Mouse (Mus musculus) gastrocnemius, postnatal 25 days (tissue): Measurements from ENCODE around the gene Klf5. TPM values are rescaled to one million over a fixed set of nuclear protein-coding genes. Genes with fewer than 3 reads are reported as not detected.

ENCODE experiments used
- DNase-seq: peaks from one replicate; pipeline ENCODE4 v3.0.0; 2022
- long read RNA-seq, 2 experiments: library from polyadenylated mRNA; stranded (forward); transcript quantifications; one replicate each; pipeline ENCODE4 v2.0.0; 2021
- total RNA-seq, 2 experiments: library from RNA; stranded (reverse); gene quantifications; 1 replicate in 1 of 2; 2 replicates in 1 of 2; pipeline ENCODE4 v1.2.3; 2021

The Klf5 gene
- 1 to 10 TPM; 4.5 to 5.7 TPM for total RNA-seq
- long read RNA-seq, experiment 1, partial matches to known transcripts: 0 of 6 reads
- long read RNA-seq, experiment 1, other reads (novel, unspliced or antisense): 2 of 6 reads
- long read RNA-seq, experiment 2, transcript Klf5-201 (4 exons, 3,352 nt): major isoform, 15 of 18 reads
- long read RNA-seq, experiment 2, partial matches to known transcripts: 3 of 18 reads
- long read RNA-seq, experiment 2, other reads (novel, unspliced or antisense): 0 of 18 reads

DNA sequence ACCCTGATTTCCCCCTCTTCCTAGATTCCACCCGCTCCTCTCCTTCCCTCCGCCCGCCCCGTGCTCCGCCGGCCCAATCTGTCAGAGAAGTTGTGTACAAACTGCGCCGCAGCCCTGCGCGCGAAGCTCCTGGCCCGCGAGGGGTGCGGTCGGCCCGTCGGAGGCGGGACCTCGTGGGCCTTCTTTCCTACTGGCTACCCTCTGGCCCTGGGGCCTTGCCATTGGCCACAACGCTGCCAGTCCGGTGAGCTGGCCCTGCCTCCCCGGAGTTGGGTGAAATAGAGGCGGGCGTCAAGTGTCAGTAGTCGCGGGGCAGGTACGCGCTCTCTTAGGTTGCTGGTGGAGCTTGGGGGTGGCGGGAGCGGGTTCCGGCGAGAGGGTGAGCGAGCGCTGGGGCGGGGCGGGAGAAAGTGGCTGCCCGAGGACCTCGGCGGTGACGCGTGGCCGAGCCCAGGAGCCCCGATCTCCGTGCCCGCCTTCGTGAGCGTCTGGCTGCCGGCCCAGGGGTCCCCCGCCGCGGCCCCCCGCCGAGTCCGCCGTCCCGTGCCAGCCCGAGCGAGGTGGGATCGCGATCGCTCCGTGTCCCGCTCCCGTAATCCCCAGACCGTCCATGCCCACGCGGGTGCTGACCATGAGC, at the start of gene Klf5:
Gene Klf5, plus strand, starts transcription at position 307 of the 637 bp plus-strand sequence.
- peak; percentile 95 for DNase-seq

DNA sequence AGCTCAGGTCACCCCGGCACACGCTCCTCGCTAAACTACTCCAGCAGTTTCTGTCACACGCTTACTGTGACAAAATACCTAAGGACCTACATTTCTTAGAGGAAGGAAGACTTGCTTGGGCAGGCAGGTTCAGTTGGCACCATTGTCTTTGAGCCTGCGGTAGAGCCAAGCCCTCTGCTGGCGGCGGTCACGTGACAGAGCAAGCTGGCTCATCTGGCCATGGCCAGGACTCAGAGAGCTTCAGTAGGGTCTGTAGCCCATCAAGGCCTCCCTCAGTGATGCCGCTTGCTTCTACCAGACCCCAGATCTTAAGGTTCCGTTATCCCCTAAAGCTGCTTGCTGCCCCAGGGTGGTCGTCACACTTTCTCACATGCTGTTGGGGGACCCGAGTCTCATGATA, 36.5 kb upstream of the Klf5 start:
- DNase-seq: no peak

DNA sequence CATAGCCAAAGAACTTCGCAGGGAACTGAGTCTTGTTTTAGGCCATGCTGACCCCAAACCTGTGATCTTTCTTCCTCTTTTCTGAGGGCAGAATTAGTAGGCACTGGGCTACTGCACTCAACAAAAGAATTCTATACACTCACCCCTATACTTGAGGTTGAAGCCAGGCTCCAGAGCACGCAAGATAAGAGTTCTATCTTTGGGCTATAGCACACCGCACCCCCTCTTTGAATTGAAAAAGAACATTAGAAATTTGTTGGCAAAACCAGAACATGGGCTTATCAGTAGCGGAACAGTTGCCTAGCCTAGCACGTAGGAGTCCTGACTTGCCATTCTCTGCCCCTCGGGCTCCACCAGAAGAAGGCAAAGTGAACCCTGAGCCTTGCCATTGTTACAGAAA, 34.7 kb upstream of the Klf5 start:
- DNase-seq: no peak

DNA sequence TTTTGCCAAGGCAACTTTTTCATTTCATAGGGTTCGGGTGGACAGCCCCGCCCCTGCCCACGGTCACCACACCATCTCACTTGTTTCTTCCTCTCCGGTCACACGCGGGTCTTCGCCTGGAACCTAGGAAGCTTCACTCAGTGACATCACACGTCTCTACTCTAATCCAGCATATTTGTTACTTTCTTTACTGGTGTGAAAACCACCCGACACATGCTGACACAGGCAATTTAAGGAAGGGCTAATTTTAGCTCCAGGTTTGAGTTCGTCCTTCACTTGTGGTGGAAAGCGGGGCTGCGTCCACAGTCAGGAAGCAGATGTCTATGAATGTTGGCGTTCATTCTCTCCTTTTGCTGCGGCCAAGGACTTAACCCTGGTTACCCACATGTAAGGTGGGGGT, 32.7 kb upstream of the Klf5 start:
- DNase-seq: no peak

DNA sequence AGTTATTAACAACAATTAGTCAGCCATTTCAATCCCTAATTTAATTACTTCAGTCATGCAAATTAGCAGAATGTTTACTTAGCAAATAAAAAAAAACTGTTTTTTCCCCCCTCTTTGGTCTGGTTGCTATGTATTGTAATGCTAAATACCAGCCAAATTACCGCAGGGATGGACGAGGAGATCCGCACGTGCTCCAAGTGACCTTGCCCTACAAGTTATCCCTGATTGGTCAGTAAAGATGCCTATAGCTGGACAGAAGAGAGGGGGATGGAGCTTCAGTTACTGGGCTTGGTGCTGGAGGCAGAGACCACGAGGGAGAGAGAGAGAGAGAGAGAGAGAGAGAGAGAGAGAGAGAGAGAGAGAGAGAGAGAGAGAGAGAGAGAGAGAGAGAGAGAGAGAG, 31.7 kb upstream of the Klf5 start:
- DNase-seq: no peak

DNA sequence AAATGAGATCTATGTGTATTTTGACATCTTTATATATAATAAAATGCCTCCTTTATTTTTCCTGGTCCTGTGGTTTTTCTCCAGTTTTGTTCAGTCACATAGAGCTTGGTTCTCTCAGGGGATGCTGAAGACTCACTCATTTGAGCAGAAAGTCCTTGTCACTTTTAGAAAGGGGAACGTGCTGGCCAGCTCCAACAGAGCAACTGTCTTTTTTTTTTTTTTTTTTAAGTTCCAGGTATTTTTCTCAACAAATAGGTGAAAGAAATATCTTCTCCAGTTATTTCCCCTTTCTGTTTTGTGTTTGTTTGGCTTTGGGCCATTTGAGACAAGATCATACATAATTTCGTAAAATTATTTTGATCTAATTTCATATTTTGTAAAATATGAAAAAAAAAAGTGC, 24.4 kb upstream of the Klf5 start:
- DNase-seq: no peak

DNA sequence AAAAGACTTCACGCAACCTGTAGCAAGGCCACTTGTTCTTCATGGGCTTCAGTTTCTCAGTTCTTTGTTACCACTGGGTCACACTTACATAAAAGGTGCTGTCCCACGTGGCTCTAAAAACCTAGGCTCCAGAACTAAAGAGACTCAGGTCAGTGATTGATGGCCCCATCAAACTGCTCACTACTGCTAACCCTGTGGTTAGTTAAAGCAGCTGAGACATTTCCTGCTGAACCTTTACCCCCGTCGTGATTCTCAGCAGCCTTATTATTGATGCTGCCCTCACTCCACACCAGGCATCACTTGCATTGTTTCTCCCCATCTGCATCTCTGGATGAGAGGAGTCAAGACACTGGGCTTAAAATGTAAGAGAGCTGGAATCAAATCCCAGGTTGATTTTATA, 22.7 kb upstream of the Klf5 start:
- no peak for DNase-seq

DNA sequence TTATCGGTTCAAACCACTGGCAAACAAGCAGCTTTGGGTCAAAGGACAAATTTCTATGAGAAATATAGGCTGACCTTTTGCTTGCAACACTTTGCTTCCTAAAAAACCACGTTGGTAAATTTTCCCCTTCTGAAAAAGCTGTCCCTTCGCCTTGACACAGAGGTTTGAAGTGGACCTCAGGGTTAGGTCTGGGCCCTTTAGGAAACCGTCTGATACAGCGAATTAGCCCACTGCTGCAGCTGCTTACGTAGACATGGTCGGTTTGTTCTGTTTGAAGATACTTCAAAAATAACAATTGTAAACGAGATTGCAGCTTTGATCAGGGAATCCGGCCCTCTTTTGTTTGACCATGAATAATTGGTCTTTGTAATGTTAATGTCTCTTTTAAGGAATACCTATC, 20.2 kb upstream of the Klf5 start:
- no peak for DNase-seq

DNA sequence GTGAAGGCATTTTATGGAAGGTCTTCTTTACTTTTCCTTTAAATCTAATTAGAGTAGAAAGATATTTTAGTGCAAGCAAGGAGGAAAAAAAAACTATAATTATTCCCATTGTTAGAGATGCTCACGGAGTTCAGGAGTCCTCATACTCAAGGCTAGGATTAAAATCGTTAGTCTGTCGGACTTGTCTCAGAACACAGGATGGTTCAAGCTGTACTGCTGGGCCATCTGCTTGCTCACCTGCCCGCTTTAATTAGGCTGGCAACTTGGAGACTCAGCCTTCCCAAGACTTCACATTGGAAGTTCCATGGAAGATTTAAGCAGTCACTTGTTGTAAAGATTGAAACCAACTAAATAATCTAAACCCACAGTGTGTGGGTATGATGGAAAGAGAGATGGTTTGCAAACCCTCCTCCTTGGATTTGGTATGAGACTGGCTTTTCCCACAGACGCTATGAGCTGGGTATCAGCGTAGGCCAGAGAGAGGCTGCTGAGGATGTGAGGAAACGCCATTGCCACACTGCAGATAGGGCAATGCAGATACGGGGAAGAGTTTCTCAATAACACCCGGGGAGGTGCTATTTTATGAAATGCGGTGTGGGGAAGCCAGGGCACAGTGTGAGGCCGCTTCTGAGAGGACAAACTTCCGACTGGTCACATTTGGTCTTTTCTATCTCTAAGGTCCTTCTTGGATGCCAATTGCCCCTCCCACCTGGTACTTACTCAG, 19.6 kb upstream of the Klf5 start:
- no peak for DNase-seq

DNA sequence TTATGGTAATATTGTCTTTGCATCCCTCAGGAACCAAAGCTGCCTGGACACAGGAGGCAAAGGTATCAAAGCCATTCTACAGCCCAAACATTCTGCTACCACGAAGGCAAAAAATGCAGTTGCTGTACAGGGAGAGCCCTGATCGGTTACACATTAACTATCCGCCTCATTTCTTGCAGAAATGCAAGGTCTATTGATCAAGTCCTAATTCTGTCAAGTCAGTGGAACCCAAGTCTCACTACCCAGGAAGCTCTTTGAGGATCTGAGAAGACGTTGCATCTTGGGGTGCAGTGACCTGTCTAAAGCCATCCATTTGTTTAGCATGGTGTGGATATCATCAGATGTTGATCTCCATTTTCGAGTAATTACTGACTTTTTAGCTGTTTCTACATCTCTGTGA, 18.1 kb upstream of the Klf5 start:
- DNase-seq: no peak

DNA sequence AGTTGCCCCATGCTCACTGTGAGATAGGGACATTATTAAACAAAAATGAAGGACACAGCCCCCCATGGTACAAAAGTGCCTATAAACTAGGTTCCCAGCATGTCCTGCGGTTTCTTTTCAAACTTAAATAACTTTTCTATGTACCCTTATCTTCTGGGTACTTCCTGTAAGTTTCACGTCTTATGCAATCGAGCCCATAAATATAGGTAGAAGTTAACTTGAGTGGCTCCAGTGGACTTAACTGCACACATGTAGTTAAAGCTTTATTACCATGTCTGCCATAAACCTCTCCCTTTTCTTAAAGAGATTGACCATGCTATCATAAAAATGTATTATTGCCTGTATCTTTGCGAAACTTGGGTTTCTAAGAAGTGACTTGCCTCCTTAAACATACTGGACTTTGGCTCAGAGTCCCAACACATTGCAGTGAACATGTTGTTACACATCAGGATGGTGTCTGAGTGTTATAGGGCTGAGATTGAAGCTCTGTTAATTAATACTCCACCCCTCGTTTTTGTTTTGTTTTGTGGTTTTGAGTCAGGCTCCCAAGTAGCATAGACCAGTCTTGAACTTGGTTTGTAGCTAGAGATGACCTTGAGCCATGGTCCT, 17.6 kb upstream of the Klf5 start:
- no peak for DNase-seq

DNA sequence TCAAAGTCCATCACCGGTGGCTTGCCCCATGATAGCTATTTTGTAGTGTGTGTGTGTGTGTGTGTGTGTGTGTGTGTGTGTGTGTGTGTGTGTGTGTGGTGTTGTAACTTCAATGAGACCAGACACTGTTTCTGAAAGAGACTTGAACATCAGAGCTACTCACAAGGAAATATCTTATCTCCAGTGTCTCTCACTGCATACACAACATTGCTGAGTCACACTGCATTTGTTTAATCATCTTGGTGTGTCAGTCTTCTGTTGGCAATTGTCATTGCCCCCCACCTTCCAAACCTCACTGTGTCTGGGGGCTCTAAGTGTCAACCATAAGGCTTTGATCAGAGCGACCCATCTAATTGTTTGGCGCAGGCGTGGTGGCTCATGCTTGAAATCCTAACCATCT, 13.0 kb upstream of the Klf5 start:
- no peak for DNase-seq

DNA sequence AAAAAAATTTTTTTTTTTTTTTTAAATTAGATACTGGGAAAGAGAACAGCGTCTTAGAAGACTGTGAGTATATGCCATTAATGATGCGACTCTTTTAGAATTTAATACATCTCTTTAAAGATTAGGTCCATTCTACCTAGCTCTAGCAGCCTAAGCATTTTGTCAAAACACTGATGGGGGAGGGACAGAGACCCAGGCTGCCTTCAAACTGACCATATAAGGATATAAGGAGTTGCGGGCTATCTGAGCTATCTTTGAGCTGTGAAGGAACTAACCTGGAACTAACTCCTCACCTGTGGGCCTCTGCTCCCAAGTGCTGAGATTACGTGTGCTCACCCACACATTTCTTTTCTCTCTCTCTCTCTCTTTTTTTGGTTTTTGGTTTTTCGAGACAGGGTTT, 6.3 kb upstream of the Klf5 start:
- DNase-seq: no peak

DNA sequence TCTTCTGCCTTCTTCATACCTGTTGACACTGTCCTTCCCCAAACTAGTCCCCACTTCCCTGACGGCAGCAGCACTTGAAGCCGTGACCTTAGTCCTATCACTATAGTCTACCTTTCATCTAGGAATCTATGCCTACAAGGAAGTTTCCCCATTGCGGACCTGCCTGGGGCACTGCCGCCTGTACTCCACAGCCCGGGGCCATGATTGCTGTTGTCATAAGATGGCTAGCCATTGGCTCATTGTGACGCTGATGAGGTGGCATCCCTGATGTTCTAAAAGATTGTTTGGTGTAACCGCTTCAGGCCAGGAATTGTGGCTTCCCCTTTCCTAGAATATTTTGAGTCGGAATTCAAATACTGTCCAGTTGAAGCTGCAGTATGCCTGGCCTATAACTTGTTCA, 4.1 kb upstream of the Klf5 start:
- DNase-seq: no peak

DNA sequence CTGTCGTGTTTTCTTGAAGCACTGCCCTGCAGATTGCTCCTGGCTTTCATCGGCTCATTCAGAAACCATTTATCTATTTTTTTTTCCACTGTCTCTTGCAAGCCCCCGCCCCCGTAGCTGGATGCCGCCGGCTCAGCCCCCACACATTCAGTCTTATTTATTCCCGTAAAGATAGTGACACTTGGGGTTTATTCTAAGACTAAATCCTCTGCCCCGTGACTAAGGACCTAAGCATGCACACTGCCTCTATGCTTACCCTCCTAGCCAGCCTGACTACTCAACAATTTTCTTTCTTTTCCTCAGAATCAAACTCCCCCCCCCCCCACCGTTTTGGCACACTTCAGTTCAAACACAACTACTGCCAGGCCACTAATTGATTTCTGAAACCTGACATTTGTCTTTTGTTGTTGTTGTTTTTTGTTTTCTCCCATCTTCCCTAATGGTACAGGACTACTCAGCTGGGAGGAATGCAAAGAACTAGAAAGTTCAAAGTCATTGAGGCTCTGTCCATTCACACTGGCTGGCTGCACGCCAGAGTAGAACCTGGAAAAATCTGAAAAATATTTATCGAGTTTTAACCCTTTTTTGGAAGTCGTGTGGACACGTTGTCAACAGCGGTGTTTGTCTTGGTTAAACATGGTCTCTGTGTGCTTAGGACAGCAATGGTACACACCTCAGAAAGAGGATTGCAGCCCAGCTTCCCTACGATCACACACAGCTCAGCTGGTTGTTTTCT, 2.7 kb upstream of the Klf5 start:
- DNase-seq: no peak

DNA sequence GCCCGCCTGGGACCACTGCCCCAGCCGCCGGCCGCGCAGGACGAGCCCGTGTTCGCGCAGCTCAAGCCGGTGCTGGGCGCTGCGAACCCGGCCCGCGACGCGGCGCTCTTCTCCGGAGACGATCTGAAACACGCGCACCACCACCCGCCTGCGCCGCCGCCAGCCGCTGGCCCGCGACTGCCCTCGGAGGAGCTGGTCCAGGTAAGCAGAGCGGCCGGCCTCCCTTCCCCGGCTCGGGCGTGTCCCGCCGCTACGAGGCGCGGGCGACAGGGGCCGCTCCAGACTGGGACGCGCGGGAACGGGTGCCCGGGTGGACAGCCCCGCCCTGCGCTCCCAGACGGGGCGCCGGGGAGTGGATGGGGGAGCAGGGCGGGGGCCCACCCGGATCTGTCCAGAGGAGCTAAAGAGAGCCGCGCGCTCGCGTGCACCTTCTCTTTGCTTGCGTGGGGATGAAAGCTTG, 561 bp downstream of the Klf5 start:
- DNase-seq: peak; percentile 73

DNA sequence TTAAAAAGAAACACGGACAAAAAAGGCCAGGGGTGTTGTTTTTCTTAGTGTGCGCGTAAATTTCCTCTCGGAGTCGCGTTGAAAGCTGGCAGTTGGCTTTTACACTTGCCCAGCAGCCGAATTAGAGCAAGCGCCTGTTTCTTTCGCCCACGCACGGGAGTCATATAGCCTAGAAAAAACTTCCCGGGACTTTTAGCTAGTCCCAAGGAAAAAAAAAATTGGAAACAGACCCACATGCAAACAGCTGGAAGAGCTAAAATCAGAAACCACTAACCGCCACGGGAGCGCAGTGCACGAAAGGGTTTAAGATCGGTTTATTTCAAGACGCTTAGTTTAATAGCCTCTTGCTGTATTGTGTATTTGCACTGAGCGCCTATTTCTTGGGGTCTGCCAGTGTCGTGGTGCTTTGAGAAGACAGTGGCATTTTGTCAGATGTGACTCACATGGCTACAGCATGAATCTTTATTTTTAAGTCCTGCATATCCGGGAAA, 1.3 kb downstream of the Klf5 start:
- no peak for DNase-seq

DNA sequence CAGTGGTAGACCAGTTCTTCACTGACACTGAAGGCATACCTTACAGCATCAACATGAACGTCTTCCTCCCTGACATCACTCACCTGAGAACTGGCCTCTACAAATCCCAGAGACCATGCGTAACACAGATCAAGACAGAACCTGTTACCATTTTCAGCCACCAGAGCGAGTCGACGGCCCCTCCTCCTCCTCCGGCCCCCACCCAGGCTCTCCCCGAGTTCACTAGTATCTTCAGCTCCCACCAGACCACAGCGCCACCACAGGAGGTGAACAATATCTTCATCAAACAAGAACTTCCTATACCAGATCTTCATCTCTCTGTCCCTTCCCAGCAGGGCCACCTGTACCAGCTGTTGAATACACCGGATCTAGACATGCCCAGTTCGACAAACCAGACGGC, 3.0 kb downstream of the Klf5 start:
- no peak for DNase-seq

DNA sequence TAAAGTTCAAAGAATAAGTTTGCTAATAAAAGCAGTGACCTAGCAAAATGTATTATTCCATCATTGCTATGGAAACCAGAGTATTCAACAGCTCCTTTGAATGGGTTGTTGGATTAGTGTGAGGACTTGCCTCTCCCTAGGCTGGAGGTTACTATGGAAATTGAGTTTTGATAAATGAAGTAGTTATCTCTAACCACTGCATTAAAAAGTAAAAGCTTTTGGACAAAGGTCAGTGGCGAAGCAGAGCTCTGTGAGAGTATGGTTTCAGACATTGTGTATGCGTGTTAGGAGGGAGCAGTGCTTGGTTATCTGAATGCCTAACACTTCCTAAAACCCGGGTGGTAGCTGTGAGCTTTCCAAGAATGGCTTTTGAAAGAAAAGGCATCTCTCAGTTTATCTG, 5.9 kb downstream of the Klf5 start:
- no peak for DNase-seq

DNA sequence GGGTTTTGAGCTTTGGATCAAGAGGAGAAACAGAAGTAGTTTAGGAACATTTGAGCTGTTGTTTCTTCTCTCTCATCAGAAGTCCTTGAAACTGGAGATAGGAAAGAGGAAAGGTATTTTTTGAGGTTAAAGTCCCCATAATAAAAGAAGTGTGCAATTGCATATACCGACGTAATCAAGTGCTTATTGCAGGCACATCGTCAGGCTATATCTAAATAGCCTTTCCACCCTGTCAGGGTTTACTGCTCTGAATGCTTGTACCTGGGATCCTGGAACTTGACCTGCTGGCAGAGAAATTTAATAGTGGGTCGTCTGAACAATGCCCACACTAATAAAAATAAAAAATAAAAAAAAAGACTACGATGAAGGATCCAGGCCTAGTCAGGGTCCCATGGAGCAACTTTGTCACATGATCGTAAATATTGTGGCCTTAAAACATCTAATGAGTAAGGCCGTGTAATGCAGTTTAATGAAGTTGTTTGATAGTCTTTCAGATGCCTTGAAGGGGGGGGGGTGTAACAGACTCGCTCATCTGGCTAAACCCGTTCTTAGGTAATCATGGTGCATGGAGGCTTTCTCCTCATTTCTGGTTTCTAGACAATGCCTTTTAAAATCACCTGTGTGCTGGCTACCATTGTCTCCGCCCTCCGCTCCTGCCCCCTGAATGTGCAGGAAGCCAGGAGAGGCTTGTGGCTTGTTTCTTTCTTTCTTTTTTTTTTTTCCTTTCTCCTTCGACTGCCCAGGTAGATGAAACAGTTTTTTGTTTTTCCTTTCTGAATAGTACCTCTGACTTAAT, 6.7 kb downstream of the Klf5 start:
- DNase-seq: no peak

DNA sequence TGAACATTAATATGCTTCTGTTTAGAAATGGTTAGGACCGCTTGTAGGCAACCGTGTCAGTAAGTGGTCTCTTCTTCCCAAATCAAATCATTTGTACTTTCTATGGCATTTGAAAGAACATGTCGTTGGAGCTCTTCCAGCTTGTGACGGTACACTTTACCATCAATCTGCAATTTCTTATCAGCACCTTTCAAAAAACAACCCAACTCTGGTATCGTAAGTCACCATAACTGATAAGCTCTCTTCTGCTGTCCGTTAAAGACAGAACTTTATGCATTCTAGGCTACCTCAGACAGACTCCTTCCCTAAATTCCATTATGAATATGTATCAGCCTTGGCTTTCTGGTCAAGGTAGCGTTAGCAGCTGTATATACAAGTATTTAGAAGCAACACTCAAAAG, 7.9 kb downstream of the Klf5 start:
- no peak for DNase-seq

DNA sequence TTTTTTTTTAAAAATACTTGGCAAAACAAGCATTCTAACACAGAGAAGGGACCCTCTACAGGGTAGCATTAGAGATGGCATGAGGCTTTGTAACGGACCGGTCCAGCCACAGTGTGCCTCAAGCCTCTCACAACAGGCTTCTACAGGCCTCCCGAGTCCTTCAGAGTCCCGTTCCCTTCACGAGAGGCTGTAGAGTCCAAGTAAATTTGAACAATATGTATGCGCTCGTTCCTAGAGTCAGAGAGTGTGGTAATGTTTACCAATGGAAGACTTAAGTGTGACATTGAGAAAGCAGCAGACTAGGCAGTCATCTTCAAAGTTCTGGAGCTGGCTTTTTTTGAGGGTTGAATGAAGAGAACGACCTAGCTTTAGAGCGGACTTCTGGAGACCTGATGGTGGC, 11.1 kb downstream of the Klf5 start:
- no peak for DNase-seq
